Mouse (Mus musculus) splenic B cell, adult 2 months (primary cell): ENCODE results near the gene Cldn4.
"Not testable (repeated sequence)": the region's sequence is repeated elsewhere in the genome, so short reads cannot be mapped to it uniquely, and the experiment has no call there.

Experiments used
- DNase-seq: peaks from one replicate; pipeline ENCODE4 v3.0.0-alpha.2; 2011; ENCODE audit warnings: low read depth, low spot score
- H3K27me3 ChIP-seq: 2 replicates; pipeline ENCODE4 v1.6.1; 2012; ENCODE audit warnings: mild to moderate bottlenecking, low read length, moderate library complexity, mixed read lengths; ENCODE audit not compliant: control insufficient read depth, poor library complexity, insufficient read depth, severe bottlenecking
- H3K36me3 ChIP-seq: 2 replicates; pipeline ENCODE4 v1.6.1; 2012; ENCODE audit warnings: mild to moderate bottlenecking, low read length, moderate library complexity, mixed read lengths; ENCODE audit not compliant: control insufficient read depth, poor library complexity, insufficient read depth, severe bottlenecking

Gene Cldn4

DNA sequence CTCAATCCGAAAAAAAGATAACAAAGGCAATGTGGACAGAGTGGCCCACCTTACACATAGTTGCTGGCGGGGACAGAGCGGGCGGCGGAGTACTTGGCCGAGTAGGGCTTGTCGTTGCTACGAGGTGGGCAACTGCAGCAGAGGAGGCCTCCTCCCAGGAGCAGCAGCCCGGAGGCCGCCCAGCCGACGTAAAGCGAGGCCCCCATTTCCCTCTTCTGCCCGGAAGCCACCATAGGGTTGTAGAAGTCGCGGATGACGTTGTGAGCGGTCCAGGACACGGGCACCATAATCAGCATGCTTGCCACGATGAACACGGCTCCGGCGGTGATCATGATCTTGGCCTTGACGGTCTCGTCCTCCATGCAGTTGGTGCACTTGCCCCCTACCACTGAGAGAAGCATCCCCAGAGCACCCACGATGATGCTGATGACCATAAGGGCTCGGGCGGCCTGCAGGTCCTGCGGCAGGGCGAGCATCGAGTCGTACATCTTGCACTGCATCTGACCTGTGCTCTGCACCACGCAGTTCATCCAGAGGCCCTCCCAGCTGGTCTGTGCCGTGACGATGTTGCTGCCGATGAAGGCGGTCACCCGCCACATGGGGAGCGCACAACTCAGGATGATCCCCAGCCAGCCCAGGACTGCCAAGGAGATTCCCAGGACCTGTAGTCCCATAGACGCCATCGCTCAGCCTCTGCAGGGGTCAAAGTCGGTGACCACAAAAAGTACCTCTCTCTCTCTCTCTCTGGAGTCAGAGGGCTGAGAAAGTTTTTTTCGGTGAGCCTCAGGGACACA is 474 bp downstream of the Cldn4 start:
- Histone ChIP-seq H3K27me3 (no peaks in the 10 kb centered on the region), H3K36me3 (no peaks in the 10 kb centered on the region)
- no peak for DNase-seq

GRCm38 (mm10) chr5:134945266-134945959 is 1.3 kb downstream of the Cldn4 start:
- no peak for DNase-seq
- Histone ChIP-seq H3K27me3 (no peaks in the 10 kb centered on the region), H3K36me3 (no peaks in the 10 kb centered on the region)

GRCm38 (mm10) chr5:134944179-134944578 is 2.6 kb downstream of the Cldn4 start:
- no peak for DNase-seq
- no peaks in the 10 kb centered on the region for H3K27me3 ChIP-seq
- H3K36me3 ChIP-seq = no peaks in the 10 kb centered on the region

DNA sequence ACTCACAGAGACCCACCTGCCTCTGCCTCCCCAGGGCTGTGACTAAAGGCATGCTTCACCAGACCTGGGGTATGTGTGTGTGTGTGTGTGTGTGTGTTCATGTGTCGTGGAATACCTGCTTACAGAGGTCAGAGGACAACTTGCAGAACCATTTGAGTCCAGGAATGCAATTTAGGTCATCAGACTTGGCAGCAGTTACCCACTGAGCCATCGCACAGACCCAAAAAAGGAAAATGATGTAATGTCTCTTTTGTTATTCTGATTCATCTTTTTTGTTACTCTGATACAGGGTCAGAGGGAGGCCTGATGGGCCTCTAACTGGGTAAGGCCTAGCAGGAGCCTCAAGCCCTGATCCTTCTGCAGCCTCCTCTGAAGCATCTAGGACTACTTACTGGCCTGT is 4.0 kb downstream of the Cldn4 start:
- H3K27me3 ChIP-seq = no peaks in the 10 kb centered on the region
- no peak for DNase-seq
- H3K36me3 ChIP-seq = no peaks in the 10 kb centered on the region

DNA sequence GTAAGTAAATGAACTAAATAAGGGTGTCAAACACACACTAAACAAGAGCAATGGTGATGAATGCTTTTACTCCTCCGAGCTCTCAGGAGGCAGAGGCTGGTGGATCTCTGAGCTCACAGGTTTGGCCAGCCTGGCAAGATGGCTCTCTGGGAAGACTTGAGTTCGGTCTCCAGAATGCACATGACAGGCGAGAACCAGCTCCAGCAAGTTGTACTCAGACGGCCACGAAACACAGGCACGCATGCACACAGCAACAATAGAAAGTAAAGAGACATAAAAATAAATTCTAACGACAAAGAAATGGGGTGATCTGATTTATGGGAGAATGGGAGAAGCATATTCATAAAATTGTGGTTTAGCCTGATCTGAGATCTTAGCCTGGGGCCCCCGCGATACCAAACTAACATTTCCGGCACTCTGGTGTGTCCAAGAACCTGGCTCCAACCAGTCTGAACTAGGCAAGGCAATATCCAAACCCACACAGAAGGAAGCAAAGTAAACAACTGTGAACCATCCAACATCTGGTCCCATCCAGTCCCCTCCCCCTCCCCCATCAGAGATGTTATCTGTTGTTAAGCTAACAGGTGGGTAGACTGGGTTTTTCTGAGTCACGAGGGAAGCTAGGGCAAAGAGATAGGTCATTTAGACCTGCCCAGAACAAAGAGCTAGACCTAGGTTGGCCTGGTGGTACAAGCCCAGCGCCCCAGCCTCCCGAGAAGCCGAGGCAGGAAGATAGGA is 5.1 kb downstream of the Cldn4 start:
- H3K27me3 ChIP-seq = no peaks in the 10 kb centered on the region
- no peaks in the 10 kb centered on the region for H3K36me3 ChIP-seq
- no peak for DNase-seq

DNA sequence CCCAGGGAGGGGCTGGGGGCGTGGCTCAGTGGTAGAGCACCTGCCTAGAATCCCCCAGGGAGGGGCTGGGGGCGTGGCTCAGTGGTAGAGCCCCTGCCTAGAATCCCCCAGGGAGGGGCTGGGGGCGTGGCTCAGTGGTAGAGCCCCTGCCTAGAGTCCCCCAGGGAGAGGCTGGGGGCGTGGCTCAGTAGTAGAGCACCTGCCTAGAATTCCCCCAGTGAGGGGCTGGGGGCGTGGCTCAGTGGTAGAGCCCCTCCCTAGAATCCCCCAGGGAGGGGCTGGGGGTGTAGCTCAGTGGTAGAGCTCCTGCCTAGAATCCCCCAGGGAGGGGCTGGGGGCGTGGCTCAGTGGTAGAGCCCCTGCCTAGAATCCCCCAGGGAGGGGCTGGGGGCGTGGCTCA is 7.2 kb downstream of the Cldn4 start:
- DNase-seq, H3K27me3 ChIP-seq, H3K36me3 ChIP-seq: not testable (repeated sequence)

- no peak for DNase-seq
- H3K36me3 ChIP-seq = no peaks in the 10 kb centered on the region
- no peaks in the 10 kb centered on the region for H3K27me3 ChIP-seq
Observed at GRCm38 (mm10) chr5:134939069-134939468, 7.7 kb downstream of the Cldn4 start.

DNA sequence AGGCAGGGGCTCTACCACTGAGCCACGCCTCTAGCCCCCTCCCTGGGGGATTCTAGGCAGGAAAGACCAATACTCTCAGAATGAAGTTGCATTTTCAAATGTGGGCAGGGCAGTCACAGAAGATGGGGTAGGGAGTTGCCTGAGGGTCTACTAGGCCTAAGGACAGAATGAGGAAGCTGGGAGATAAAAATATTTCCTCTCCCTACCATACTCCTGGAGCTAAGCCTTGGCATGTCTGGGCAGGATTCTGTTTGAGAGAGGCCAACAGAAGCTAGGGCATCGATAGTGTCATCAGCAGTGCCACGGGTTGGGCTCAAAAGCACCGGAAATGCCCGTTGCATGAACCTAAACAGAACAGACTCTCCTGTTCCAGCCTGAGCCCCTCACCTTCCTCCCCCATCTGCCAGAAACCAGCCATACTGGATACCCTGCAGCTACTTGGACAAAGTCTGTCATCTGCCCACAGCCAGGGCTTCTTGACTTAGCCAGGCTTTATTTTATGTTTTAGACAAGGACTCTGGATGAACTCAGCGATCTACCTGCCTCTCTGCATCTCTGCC is 10.0 kb downstream of the Cldn4 start:
- Histone ChIP-seq H3K36me3 (no peaks in the 10 kb centered on the region), H3K27me3 (no peaks in the 10 kb centered on the region)
- DNase-seq = no peak

GRCm38 (mm10) chr5:134936051-134936450 is 10.7 kb downstream of the Cldn4 start:
- no peak for DNase-seq
- H3K36me3 ChIP-seq = no peaks in the 10 kb centered on the region
- no peaks in the 10 kb centered on the region for H3K27me3 ChIP-seq

- no peaks in the 10 kb centered on the region for H3K27me3 ChIP-seq
- no peaks in the 10 kb centered on the region for H3K36me3 ChIP-seq
- peak; percentile 60 for DNase-seq
Observed at GRCm38 (mm10) chr5:134934666-134935065, 12.1 kb downstream of the Cldn4 start.

- not testable (repeated sequence) for H3K36me3 ChIP-seq, H3K27me3 ChIP-seq
- peak; percentile 24 for DNase-seq
Observed at GRCm38 (mm10) chr5:134933686-134934085, 13.0 kb downstream of the Cldn4 start.

DNA sequence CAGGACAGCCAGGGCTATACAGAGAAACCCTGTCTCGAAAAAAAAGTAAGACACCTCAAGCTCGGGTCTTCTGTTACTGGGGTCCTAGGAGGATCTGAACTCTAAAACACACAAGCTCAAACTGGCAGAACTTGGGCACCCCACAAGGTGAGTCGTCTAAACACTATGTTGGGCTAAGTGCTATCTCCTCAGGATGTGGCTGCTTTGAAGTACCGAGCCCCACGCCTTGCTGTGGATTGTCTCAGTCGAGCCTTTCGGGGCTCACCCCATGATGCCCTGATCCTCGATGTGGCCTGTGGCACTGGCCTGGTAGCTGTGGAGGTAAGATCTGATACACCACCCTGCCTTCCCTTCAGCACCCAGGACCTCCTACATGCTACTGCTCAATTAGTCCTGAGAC is 13.5 kb downstream of the Cldn4 start:
- Histone ChIP-seq H3K27me3 (no peaks in the 10 kb centered on the region), H3K36me3 (no peaks in the 10 kb centered on the region)
- DNase-seq = no peak

GRCm38 (mm10) chr5:134932903-134933276 is 13.8 kb downstream of the Cldn4 start:
- Histone ChIP-seq H3K36me3 (no peaks in the 10 kb centered on the region), H3K27me3 (no peaks in the 10 kb centered on the region)
- peak; percentile 83 for DNase-seq

DNA sequence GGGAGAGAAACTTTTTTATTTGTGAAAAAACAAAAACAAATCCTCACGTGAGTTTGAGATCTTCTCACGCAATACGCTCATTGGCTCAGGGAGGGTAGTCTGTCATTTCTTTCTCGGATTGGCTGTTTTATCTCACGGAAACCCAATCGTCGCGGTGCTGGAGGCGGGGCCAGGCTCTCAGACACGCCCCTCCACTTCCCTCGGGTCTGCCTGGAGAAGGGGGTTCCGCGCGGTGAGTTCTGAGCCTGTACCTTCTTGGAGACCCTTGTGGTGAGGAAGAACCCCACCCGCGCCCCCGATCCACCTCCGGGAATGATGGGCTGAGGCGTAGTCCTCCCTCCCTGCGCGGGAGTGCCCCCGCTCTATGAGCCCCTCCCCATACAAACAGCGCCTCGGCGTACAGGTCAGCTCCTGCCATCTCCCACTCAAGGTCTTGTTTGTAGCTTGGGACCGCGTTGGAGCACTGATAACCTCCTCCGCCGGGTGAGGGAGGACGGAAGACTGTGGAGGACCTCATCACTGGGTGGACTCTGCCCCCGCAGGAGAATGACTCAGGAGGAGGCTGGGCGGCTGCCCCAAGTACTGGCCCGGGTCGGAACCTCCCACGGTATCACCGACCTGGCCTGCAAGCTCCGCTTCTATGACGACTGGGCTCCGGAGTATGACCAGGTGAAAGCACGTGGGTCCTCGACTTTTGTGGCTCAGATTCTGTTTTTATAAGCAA is 14.4 kb downstream of the Cldn4 start, which contains the start of gene Mettl27:
Gene Mettl27, plus strand, starts transcription at position 190 of the 724 bp plus-strand sequence.
- H3K27me3 ChIP-seq = no peaks in the 10 kb centered on the region
- no peaks in the 10 kb centered on the region for H3K36me3 ChIP-seq
- peak; percentile 83 for DNase-seq
